Mouse (Mus musculus): ENCODE data around the gene Col4a1. TPM values are rescaled to one million over a fixed set of nuclear protein-coding genes. Genes with fewer than 3 reads are reported as not detected.

Col4a1 gene
- polyA plus RNA-seq, 1 experiment from 2014 or later = 335 TPM

DNA sequence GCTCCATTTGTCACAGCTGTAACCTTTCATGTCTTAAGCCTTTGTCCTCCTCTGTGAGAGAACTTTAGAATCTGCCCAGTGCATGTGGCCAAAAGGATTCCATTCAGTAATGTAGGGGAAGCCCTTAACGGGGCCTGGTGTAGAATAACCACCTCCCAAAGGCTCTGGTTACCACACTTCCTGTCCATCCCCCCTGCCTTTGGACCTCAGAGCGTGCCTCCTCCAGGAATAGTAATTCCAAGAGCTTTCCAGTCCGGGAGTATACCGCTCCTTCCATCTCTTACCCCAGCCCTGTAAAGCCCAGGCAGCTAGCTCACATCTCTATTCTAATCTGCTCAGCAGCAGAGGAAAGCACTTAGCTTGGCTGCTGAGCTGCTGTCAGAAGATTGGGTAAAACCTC is 14.7 kb upstream of the Col4a1 start:
- Histone ChIP-seq H3K27me3 (no peaks in the 10 kb centered on the region), H3K36me3 (0 out of 2 replicates have a peak, but pooled peaks cover 3% of the 10 kb centered on the region), H3K4me2 (0 out of 2 replicates have a peak overlapping the region, but pooled peaks have one; percentile 1), H3K9me3 (replicated peaks) (no peaks in the 10 kb centered on the region), H3K9ac (no peak overlapping the region), H3K4me3 (replicated peaks) (no peak overlapping the region), H3K4me1 (peaks cover 82% of the 10 kb centered on the region), H3K27ac (peak overlapping the region; percentile 91)
- peak; percentile 86 for ATAC-seq (replicated peaks; ENCODE audit: low FRiP score)
- 18% methylated on average over 4 of the region's 4 CpGs for WGBS

- H3K9me3 ChIP-seq (replicated peaks) = no peaks in the 10 kb centered on the region
- H3K4me2 ChIP-seq = no peak overlapping the region
- no peaks in the 10 kb centered on the region for H3K27me3 ChIP-seq
- H3K27ac ChIP-seq = peak overlapping the region; percentile 22; the same call in 1 of the 2 replicates
- WGBS = 72% methylated on average over 6 of the region's 6 CpGs
- H3K36me3 ChIP-seq = peaks cover 12% of the 10 kb centered on the region; the same call in 1 of the 2 replicates
- no peak overlapping the region for H3K9ac ChIP-seq
- no peak overlapping the region for H3K4me3 ChIP-seq (replicated peaks)
- H3K4me1 ChIP-seq = peaks cover 72% of the 10 kb centered on the region
- no peak for ATAC-seq (replicated peaks; ENCODE audit: low FRiP score)
Measured at GRCm38 (mm10) chr8:11324801-11325395, 12.3 kb upstream of the Col4a1 start.

GRCm38 (mm10) chr8:11323681-11324080 is 11.1 kb upstream of the Col4a1 start:
- H3K27ac ChIP-seq = peak overlapping the region; percentile 73; the same call in 1 of the 2 replicates

GRCm38 (mm10) chr8:11322724-11323585 is 10.3 kb upstream of the Col4a1 start:
- Histone ChIP-seq H3K4me3 (replicated peaks) (no peak overlapping the region), H3K9ac (no peak overlapping the region), H3K36me3 (peaks cover 25% of the 10 kb centered on the region), H3K27me3 (no peaks in the 10 kb centered on the region), H3K4me2 (no peak overlapping the region), H3K27ac (peak overlapping the region; percentile 73), H3K9me3 (replicated peaks) (no peaks in the 10 kb centered on the region), H3K4me1 (peaks cover 58% of the 10 kb centered on the region)
- no peak for ATAC-seq (replicated peaks; ENCODE audit: low FRiP score)
- WGBS = 78% methylated on average over 5 of the region's 5 CpGs

More at GRCm38 (mm10) chr8:11323681-11324080, 11.1 kb upstream of the Col4a1 start:
- WGBS = 72% methylated on average over 1 of the region's 1 CpGs
- H3K4me1 ChIP-seq = peaks cover 65% of the 10 kb centered on the region
- H3K4me3 ChIP-seq (replicated peaks) = no peak overlapping the region
- no peaks in the 10 kb centered on the region for H3K27me3 ChIP-seq
- H3K9ac ChIP-seq = no peak overlapping the region
- no peaks in the 10 kb centered on the region for H3K9me3 ChIP-seq (replicated peaks)
- no peak overlapping the region for H3K4me2 ChIP-seq
- peaks cover 21% of the 10 kb centered on the region; the same call in 1 of the 2 replicates for H3K36me3 ChIP-seq
- ATAC-seq (replicated peaks; ENCODE audit: low FRiP score) = no peak

- H3K27ac ChIP-seq = peak overlapping the region; percentile 3; the same call in 1 of the 2 replicates
- no peak for ATAC-seq (replicated peaks; ENCODE audit: low FRiP score)
- H3K36me3 ChIP-seq = peaks cover 33% of the 10 kb centered on the region
- no peak overlapping the region for H3K4me2 ChIP-seq
- H3K4me3 ChIP-seq (replicated peaks) = no peak overlapping the region
- no peaks in the 10 kb centered on the region for H3K9me3 ChIP-seq (replicated peaks)
- H3K4me1 ChIP-seq = peaks cover 55% of the 10 kb centered on the region
- 75% methylated on average over 7 of the region's 7 CpGs for WGBS
- H3K9ac ChIP-seq = no peak overlapping the region
- no peaks in the 10 kb centered on the region for H3K27me3 ChIP-seq
Measured at GRCm38 (mm10) chr8:11321841-11322240, 9.2 kb upstream of the Col4a1 start.

DNA sequence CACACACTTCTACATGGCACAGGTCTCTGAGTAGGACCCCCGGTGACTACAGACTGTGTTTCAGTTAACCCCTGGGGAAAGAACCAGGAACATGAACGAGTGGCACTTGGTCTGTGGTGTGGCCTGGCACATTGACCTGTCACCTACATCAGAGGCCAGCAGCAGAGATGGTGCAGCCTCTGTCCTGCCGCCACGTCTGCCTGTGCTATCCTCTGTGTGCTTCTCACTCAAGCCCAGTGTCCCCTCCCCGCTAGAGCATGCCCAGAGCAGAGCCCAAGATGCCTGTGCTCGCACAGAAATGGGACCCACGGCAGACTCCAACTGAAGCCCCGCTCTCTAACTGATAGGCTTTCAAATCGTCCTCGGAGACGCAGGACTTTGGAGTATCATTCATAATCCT is 6.8 kb upstream of the Col4a1 start:
- H3K4me2 ChIP-seq = no peak overlapping the region
- no peaks in the 10 kb centered on the region for H3K9me3 ChIP-seq (replicated peaks)
- no peak for ATAC-seq (replicated peaks; ENCODE audit: low FRiP score)
- WGBS = 87% methylated on average over 11 of the region's 11 CpGs
- peaks cover 57% of the 10 kb centered on the region for H3K4me1 ChIP-seq
- H3K36me3 ChIP-seq = peaks cover 36% of the 10 kb centered on the region
- H3K27ac ChIP-seq = no peak overlapping the region
- no peaks in the 10 kb centered on the region for H3K27me3 ChIP-seq
- no peak overlapping the region for H3K9ac ChIP-seq
- H3K4me3 ChIP-seq (replicated peaks) = no peak overlapping the region

- H3K4me3 ChIP-seq (replicated peaks) = no peak overlapping the region
- H3K27ac ChIP-seq = no peak overlapping the region
- WGBS = 87% methylated on average over 6 of the region's 6 CpGs
- no peaks in the 10 kb centered on the region for H3K9me3 ChIP-seq (replicated peaks)
- H3K9ac ChIP-seq = no peak overlapping the region
- H3K4me1 ChIP-seq = peaks cover 52% of the 10 kb centered on the region
- peaks cover 36% of the 10 kb centered on the region for H3K36me3 ChIP-seq
- 0 out of 2 replicates have a peak overlapping the region, but pooled peaks have one; percentile 81 for H3K4me2 ChIP-seq
- no peaks in the 10 kb centered on the region for H3K27me3 ChIP-seq
- no peak for ATAC-seq (replicated peaks; ENCODE audit: low FRiP score)
Measured at GRCm38 (mm10) chr8:11316118-11316517, 3.5 kb upstream of the Col4a1 start.

DNA sequence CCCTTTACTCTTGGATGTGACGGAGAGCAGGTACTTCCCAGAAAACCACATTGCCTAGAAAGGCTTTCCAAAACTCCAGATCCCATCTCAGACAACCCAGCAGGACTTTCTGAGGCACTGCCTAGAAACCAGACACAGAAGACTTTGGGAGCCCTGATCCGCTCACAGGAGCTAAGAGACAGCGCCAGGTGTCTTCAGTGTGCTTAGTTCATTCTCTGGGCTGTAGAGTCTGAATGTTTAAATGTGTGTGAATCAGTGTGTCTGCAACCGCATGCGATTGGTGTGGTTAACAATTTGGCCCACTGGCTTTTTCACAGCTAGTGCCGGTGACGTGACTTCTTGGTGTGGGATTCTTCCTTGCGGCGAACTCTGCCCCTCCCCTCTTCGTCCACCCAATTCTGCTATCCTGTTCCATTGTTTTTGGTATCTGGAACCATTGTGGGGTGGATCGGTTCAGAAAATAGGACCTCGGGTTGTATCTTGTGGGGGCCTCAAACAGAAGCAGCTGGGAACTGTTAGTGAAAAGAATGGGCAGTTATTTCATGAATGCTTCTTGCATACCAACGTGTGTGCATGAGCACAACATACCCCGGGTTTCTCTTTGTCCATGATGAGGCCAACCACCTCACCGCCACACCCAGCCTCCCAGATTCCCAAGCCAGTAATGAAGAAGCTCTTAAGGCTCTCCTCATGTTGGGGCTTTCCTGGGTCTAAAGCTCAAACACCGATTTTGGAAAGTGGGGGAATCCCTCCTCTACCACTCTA is 2.7 kb upstream of the Col4a1 start:
- no peak for ATAC-seq (replicated peaks; ENCODE audit: low FRiP score)
- Histone ChIP-seq H3K4me3 (replicated peaks) (peak overlapping the region; percentile 91), H3K27ac (0 out of 2 replicates have a peak overlapping the region, but pooled peaks have one; percentile 16), H3K9me3 (replicated peaks) (no peaks in the 10 kb centered on the region), H3K4me1 (peaks cover 56% of the 10 kb centered on the region), H3K4me2 (peak overlapping the region; percentile 81), H3K27me3 (no peaks in the 10 kb centered on the region), H3K36me3 (peaks cover 30% of the 10 kb centered on the region), H3K9ac (no peak overlapping the region)
- 85% methylated on average over 16 of the region's 16 CpGs for WGBS

DNA sequence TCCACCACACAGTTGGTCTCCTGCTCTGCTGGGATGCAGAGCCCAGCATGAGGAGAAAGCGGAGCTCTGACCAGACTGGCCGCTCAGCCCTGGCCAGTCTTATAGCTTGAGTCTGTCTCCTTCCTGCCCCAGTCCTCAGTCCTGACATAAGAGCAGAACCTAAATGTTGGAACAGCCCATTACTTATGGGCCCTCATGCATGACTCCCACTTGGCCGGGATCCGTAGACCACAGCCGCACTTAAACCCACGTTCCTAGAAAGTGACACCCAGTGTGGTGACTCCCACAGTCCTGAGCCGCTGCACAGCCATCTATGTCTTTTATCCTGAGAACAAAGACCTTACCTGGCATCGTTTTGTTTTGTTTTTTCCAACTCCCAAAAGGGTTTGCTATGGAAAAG is 2.0 kb upstream of the Col4a1 start:
- peak; percentile 8; the same call in 1 of the 2 replicates for ATAC-seq (replicated peaks; ENCODE audit: low FRiP score)
- Histone ChIP-seq H3K27me3 (no peaks in the 10 kb centered on the region), H3K27ac (peak overlapping the region; percentile 94), H3K36me3 (peaks cover 25% of the 10 kb centered on the region), H3K9me3 (replicated peaks) (no peaks in the 10 kb centered on the region), H3K4me3 (replicated peaks) (peak overlapping the region; percentile 91), H3K9ac (peak overlapping the region; percentile 97; the same call in 1 of the 2 replicates), H3K4me1 (peaks cover 64% of the 10 kb centered on the region), H3K4me2 (peak overlapping the region; percentile 81)
- WGBS = 46% methylated on average over 8 of the region's 8 CpGs

- Histone ChIP-seq H3K4me2 (peak overlapping the region; percentile 81), H3K36me3 (peaks cover 15% of the 10 kb centered on the region), H3K4me1 (peaks cover 76% of the 10 kb centered on the region), H3K27ac (peak overlapping the region; percentile 94), H3K4me3 (replicated peaks) (peak overlapping the region; percentile 91), H3K27me3 (no peaks in the 10 kb centered on the region), H3K9ac (peak overlapping the region; percentile 97), H3K9me3 (replicated peaks) (no peaks in the 10 kb centered on the region)
- WGBS = 3% methylated on average over 45 of the region's 45 CpGs
- no peak; the same call in 1 of the 2 replicates for ATAC-seq (replicated peaks; ENCODE audit: low FRiP score)
Measured at GRCm38 (mm10) chr8:11313176-11314111, 818 bp upstream of the Col4a1 start.

Data from kidney, embryonic 15.5 days (tissue).